Mouse (Mus musculus): ENCODE results near the gene Tas2r121. TPM values are rescaled to one million over a fixed set of nuclear protein-coding genes. Genes with fewer than 3 reads are reported as not detected.

Tas2r121 gene
- polyA plus RNA-seq (2012; rRNA removed) = not detected in 2 replicates

DNA sequence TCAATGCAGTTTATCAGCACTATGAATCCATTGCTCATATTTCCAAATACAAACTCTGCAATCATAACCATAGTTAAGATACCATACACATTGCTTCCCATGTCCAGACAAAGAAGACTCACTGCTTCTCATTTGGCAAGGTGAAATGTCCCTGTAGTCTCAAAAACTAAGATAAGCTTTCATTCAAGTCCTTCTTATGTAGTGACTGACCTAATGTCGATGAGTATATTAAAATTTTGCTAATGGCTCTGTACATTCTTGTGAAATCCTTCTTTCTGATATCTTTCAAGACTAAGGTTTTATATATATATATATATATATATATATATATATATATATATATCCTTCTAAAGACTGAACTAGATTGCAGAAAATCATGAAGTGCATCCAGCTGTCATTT, at the start of gene Tas2r121:
Gene Tas2r121 (minus strand): TSS at position 101 of the 400 bp plus-strand sequence.

DNA sequence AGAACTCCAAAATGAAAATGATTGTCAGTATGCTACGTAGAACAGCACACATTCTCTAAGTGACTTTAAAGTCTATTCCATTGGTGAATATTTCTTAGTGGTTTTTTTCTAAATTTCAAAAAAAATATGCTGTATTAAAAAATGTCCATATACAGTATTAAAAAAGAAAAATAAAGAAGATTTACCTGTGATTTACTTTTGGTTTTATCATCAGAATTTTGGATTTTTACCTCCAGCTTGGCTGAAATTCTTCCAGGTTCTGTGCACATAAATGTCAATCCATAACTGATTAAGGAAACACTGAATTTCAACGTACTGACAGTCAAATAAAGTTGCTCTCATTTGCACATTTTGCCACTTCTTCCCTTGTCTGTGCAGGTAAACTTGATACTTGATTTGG, 37.1 kb upstream of the Tas2r121 start, which contains the start of gene Tas2r115:
Gene Tas2r115 (minus strand): TSS at position 101 of the 400 bp plus-strand sequence.

DNA sequence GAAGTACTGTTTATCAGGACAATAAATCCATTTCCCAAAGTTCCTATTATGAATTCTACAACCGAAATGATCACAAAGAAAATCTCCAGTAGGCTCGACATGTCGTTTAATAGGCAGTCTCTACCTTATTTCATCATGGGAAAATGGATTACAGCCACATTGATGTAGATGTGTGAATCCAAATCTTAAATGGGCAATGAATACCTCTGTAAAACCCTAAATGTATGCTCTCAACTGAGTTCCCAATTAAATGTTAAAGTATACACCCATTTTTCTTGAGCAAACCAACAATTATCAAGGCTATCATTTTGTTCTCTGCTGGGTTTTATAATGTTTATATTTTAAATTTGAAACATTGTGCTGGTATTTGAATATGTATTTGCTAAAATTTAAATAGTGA, 11.0 kb upstream of the Tas2r121 start, which contains the start of gene Tas2r122:
Gene Tas2r122 (minus strand): TSS at position 101 of the 400 bp plus-strand sequence.

DNA sequence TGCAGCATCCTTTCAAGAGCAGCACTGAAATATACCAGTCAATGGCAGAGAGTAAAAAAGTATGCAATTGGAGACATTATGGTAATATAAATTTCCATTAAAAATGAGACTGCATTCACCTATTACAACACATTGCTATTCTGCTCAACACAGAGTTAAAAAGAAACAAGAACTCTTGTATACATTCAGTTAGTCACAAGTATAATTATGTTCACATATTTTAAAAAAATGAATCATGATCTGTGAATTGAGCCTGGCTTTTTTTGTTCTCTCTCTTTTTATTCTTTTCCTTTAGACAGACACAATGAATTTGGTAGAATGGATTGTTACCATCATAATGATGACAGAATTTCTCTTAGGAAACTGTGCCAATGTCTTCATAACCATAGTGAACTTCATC, 44.2 kb downstream of the Tas2r121 start, which contains the start of gene Tas2r120:
Gene Tas2r120 (plus strand): TSS at position 301 of the 400 bp plus-strand sequence.

DNA sequence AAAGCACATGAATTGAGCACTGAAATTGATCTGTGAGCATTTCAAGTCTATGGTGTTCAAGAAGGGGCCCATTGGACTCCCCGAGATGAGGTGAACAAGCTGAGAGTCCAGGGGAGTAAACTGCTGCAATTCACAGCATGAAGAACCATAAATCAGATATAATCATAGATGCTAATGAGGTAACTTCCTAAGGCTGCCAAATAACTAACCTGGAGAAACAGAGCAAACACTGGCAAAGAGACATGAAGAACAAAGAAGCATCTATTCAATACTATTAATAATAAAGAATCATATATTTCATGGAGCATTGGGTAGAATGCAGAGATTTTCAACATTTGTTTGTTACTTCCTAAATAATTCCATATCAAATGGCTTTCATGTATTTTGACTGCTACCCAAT, 49.4 kb downstream of the Tas2r121 start, which contains the start of gene A630073D07Rik:
Gene A630073D07Rik (minus strand): TSS at position 101 of the 400 bp plus-strand sequence.

Other genes with a start within 250 kb of the Tas2r121 start
- not detected in 2 replicates for gene Prh1, start 131.2 kb downstream of the Tas2r121 start, polyA plus RNA-seq (2012; rRNA removed)
- not detected in 2 replicates for gene Prp2, start 105.1 kb downstream of the Tas2r121 start, polyA plus RNA-seq (2012; rRNA removed)
- gene A630073D07Rik, start 49.5 kb downstream of the Tas2r121 start, polyA plus RNA-seq (2012; rRNA removed) = not detected in 2 replicates
- not detected in 2 replicates for gene Tas2r120, start 44.1 kb downstream of the Tas2r121 start, polyA plus RNA-seq (2012; rRNA removed)
- gene Tas2r122, start 10.9 kb upstream of the Tas2r121 start, polyA plus RNA-seq (2012; rRNA removed) = not detected in 2 replicates
- gene Tas2r115, start 37.0 kb upstream of the Tas2r121 start, polyA plus RNA-seq (2012; rRNA removed) = not detected in 2 replicates
- gene Tas2r124, start 53.7 kb upstream of the Tas2r121 start, polyA plus RNA-seq (2012; rRNA removed) = not detected in 2 replicates
- not detected in 2 replicates for gene Tas2r102, start 61.1 kb upstream of the Tas2r121 start, polyA plus RNA-seq (2012; rRNA removed)
- gene Tas2r136, start 77.2 kb upstream of the Tas2r121 start, polyA plus RNA-seq (2012; rRNA removed) = not detected in 2 replicates
- gene Tas2r117, start 101.8 kb upstream of the Tas2r121 start, polyA plus RNA-seq (2012; rRNA removed) = not detected in 2 replicates
- gene Tas2r123, start 146.1 kb upstream of the Tas2r121 start, polyA plus RNA-seq (2012; rRNA removed) = not detected in 2 replicates
- gene Tas2r116, start 154.4 kb upstream of the Tas2r121 start, polyA plus RNA-seq (2012; rRNA removed) = not detected in 2 replicates
- not detected in 2 replicates for gene Tas2r110, start 167.0 kb upstream of the Tas2r121 start, polyA plus RNA-seq (2012; rRNA removed)
- gene Tas2r113, start 192.0 kb upstream of the Tas2r121 start, polyA plus RNA-seq (2012; rRNA removed) = not detected in 2 replicates
- gene Tas2r125, start 208.6 kb upstream of the Tas2r121 start, polyA plus RNA-seq (2012; rRNA removed) = not detected in 2 replicates